Mouse (Mus musculus): Measurements from ENCODE around the gene Tomm6. TPM values are rescaled to one million over a fixed set of nuclear protein-coding genes. Genes with fewer than 3 reads are reported as not detected.

Gene Tomm6
- polyA plus RNA-seq, 1 experiment from 2014 or later, result 310 TPM

DNA sequence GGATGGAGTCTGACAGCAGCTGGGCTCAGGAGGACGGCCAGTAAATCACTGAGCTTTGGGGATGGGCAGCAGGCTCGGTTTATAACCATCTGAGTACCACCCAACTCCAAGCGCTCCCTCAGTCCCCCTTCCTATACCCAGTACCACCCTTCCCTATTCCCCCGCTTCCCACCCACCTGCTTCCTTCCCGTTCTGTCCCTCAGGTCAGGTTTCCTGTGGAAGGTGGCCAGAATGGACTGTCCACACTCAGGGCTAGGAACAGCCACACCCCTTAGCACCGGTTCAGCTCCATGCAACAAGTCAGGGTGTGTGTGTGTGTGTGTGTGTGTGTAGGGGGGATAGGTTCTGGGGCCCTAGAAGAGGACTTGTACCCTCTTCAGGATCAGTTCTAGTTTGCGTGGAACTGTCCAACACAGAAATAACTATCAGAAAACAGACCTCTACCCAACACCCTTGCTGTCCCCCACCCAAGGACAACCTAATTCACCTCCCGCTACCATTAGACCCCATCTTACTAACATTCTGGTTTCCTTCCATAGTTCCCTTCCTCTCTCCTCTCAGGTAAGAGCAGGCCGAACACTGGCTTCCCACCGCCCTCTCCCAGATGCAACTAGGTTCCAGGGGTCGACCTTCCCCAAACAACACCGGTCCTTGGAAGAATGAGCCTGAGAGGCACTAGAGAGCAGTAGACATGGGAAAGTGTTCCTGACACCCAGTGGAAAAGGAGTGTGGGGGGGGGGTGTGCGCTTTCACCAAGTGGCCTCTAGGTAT lies 5.7 kb upstream of the Tomm6 start:
- peaks cover 5% of the 10 kb centered on the region; the same call in 1 of the 2 replicates for H3K36me3 ChIP-seq
- peak overlapping the region; percentile 78 for H3K27ac ChIP-seq (replicated peaks)
- H3K4me3 ChIP-seq, result peak overlapping the region; percentile 71
- H3K4me2 ChIP-seq, result peak overlapping the region; percentile 79
- H3K27me3 ChIP-seq, result no peaks in the 10 kb centered on the region; the same call in 1 of the 2 replicates
- peaks cover 28% of the 10 kb centered on the region for H3K4me1 ChIP-seq (replicated peaks)
- H3K9ac ChIP-seq, result peak overlapping the region; percentile 87
- 32% methylated on average over 13 of the region's 13 CpGs for WGBS
- ATAC-seq (ENCODE audit: low read depth), result peak; percentile 12
- H3K9me3 ChIP-seq, result no peaks in the 10 kb centered on the region

DNA sequence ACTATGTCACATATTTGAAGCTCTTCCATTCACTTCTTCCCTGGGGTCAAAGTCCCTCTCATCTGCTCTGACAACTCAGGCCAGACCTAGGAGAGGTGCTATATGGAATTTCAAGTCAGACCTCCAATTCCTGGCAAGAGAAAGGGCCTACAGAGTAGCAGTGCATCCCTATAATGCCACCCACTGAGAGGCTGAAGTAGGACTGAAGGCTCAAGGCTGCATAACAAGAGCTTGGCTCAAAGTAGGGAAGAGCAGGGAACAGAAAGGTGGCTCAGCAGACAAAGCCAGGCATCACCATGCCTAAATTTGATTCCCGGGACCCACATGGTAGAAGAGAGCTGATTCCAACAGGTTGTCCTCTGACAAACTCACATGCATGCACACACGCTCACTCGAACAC lies 3.5 kb upstream of the Tomm6 start:
- H3K9ac ChIP-seq, result no peak overlapping the region
- H3K27me3 ChIP-seq, result no peaks in the 10 kb centered on the region; the same call in 1 of the 2 replicates
- H3K27ac ChIP-seq (replicated peaks), result no peak overlapping the region
- no peaks in the 10 kb centered on the region for H3K36me3 ChIP-seq
- H3K4me1 ChIP-seq (replicated peaks), result peaks cover 36% of the 10 kb centered on the region
- H3K9me3 ChIP-seq, result no peaks in the 10 kb centered on the region
- H3K4me2 ChIP-seq, result no peak overlapping the region
- 87% methylated on average over 3 of the region's 3 CpGs for WGBS
- no peak for ATAC-seq (ENCODE audit: low read depth)
- no peak overlapping the region for H3K4me3 ChIP-seq

DNA sequence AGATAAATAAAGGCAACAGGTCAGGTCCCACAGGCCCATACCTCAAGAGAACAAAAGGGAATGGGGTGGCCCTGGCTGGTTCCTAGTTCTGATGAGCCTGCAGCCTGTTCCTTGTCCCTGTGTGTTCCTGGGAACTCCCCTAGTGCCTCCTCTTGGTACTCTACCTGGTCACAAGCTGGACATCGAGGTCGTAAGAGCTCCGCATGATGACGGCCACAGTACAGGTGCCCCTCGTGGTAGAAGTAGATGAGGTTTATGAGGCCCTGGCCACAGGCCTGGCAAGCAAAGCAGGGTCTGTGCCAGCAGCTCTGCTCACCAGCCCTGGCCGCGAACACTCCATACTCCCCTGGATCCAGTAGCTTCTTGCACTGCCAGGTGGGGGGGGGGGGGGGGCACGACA lies 1.7 kb upstream of the Tomm6 start:
- no peak overlapping the region for H3K9ac ChIP-seq
- H3K9me3 ChIP-seq, result no peaks in the 10 kb centered on the region
- ATAC-seq (ENCODE audit: low read depth), result no peak
- H3K27ac ChIP-seq (replicated peaks), result no peak overlapping the region
- peaks cover 38% of the 10 kb centered on the region for H3K4me1 ChIP-seq (replicated peaks)
- peak overlapping the region; percentile 66 for H3K4me3 ChIP-seq
- peaks cover 11% of the 10 kb centered on the region; the same call in 1 of the 2 replicates for H3K36me3 ChIP-seq
- peak overlapping the region; percentile 96 for H3K4me2 ChIP-seq
- 85% methylated on average over 7 of the region's 8 CpGs for WGBS
- no peaks in the 10 kb centered on the region; the same call in 1 of the 2 replicates for H3K27me3 ChIP-seq

DNA sequence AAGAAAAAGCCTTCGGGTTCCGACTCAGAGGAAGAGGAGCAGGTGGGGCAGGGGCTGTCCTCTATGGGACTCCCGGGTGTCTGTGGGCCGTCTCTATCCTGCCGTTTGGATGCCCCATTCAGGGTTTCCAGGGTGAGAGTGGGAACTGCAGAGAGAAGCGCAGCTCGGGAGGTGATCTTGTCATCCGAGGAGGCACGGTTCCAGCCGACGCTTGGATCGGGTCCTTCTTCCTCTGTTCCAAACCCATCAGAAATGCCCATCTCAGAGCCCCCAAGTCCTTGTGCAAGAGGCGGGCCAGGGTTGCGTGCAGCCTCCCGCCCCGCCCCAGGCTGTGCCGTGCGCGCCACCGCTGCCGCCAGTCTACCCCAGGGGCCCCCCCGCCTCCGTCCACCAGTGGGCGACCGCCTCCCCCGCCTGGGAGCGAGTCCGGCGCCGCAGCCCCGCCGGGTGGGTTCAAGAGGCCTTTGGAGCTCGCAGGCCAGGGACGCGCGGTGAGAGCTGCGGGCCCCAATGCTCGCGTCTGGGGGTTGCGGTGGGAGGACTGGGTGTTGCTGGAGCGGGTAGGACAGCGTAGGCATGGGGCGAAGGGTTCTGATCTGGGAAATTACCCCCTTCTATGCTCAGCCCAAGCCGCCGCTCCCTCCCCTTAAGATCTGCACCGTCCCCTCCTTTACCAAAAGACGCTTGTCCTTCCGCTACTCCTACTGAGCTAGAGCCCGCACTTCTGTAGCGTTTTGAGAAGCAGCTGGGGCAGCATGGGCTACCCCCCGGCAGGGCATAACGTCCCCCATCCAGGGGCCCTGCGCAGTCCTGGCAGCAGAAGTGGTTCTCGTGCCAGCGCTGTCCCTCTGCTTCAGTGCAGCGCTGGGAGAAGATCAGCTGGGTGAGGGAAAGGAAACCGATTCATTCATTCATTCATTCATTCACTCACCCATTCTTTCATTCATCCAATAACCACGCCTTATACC lies 706 bp upstream of the Tomm6 start, which contains the start of gene Frs3:
Frs3 (plus strand) TSS at position 423 of the 968 bp plus-strand sequence.
- H3K27ac ChIP-seq (replicated peaks), result peak within 1 kb of the TSS; percentile 91
- peak within 1 kb of the TSS; percentile 95 for H3K9ac ChIP-seq
- ATAC-seq (ENCODE audit: low read depth), result peak; percentile 73
- peak within 1 kb of the TSS; percentile 66 for H3K4me3 ChIP-seq
- H3K4me1 ChIP-seq (replicated peaks), result peaks cover 32% of the 10 kb centered on the region
- no peaks in the 10 kb centered on the region; the same call in 1 of the 2 replicates for H3K27me3 ChIP-seq
- H3K36me3 ChIP-seq, result peaks cover 21% of the 10 kb centered on the region
- H3K9me3 ChIP-seq, result no peaks in the 10 kb centered on the region
- H3K4me2 ChIP-seq, result peak within 1 kb of the TSS; percentile 96
- 1% methylated on average over 54 of the region's 58 CpGs for WGBS

DNA sequence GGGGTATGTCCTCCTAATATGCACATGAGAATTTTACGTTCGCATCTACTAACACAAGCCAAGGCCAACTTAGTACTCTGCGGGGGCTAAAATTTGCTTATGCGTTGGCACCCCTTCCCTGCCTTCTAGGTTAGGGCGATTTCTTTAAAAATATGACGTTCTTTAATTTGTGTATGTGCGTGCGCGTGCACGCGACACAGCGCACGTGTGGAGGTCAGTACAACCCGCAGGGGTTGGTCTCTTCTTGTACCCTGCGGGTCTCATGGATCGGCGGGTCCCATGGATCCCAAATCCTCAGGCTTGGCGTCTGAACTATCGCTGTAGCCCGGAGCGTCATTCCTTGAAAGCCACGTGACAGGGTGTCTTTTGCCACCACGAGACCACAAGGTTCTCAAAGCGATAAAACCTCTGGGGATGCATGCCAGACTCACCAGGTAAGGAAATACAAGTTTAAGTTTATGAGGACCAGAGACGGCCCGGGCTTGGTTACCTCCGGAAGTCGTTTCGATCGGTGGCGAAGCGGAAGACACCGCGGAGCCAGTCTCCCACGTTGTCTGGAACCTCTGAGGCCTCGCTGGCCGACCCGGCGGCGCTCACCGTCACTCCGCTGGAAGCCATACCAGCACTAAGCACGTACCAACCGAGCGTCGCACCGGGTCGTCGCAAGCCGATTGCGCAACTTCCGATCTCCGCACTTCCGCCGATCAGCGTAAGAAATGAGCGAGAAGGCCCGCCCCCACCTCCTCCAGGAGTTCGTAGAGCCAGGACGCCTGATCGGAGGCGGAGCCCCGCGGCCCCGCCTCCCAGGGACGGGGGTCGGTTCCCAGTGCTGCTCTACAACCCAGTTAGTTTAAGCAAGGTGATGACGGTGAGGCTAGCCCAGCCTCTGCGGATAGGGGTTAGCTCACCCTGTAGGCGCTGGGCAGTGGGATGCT lies 510 bp downstream of the Tomm6 start:
- H3K4me1 ChIP-seq (replicated peaks), result peaks cover 25% of the 10 kb centered on the region
- WGBS, result 1% methylated on average over 70 of the region's 70 CpGs
- H3K4me3 ChIP-seq, result peak overlapping the region; percentile 66
- ATAC-seq (ENCODE audit: low read depth), result peak; percentile 90
- H3K9ac ChIP-seq, result peak overlapping the region; percentile 95
- no peaks in the 10 kb centered on the region for H3K27me3 ChIP-seq
- H3K9me3 ChIP-seq, result no peaks in the 10 kb centered on the region
- peak overlapping the region; percentile 91 for H3K27ac ChIP-seq (replicated peaks)
- peaks cover 32% of the 10 kb centered on the region for H3K36me3 ChIP-seq
- H3K4me2 ChIP-seq, result peak overlapping the region; percentile 96

DNA sequence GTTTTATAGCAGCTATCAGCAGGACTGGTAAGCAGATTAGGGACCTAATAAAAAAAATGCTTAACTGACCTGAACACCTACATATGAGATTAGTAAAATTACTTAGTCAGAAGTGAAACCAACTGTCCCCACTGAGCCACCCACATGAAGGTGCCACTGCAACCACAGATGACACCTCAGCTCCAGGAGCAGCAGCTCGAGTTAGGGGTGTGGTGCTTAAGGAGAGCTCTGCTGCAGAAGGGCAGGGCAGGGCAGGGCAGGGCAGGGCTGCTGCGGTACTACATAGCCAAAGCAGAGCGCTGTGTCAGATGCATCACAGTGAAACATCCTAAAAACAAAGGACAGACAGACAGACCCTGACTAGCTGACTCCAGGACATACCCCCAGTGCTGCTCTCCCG lies 5.3 kb downstream of the Tomm6 start:
- no peak overlapping the region for H3K4me3 ChIP-seq
- no peaks in the 10 kb centered on the region for H3K27me3 ChIP-seq
- H3K27ac ChIP-seq (replicated peaks), result no peak overlapping the region
- no peak overlapping the region for H3K4me2 ChIP-seq
- H3K9ac ChIP-seq, result no peak overlapping the region
- WGBS, result 86% methylated on average over 4 of the region's 4 CpGs
- H3K36me3 ChIP-seq, result peaks cover 77% of the 10 kb centered on the region
- H3K4me1 ChIP-seq (replicated peaks), result peaks cover 16% of the 10 kb centered on the region
- no peaks in the 10 kb centered on the region for H3K9me3 ChIP-seq
- no peak for ATAC-seq (ENCODE audit: low read depth)

DNA sequence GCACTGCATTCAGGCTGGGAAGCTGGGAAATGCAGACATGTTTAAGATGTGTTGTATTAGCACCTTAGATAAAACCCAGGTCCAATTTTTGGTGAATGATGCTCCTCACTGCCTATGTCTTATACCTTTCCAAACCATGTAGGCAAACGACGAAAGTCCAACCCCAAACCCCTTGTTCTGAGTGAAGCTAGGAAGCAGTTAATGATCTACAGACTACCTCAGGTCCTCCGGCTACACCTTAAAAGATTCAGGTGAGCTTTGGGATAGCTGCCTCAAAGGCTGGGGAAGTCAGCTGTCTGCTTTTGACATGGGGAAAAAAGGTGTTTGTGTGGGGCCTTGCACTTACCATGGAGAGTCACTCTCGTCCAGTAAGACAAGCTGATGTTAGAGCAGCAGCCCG lies 9.5 kb downstream of the Tomm6 start:
- H3K27me3 ChIP-seq, result no peaks in the 10 kb centered on the region
- peaks cover 77% of the 10 kb centered on the region for H3K36me3 ChIP-seq
- no peak for ATAC-seq (ENCODE audit: low read depth)
- 0 out of 2 replicates have a peak, but pooled peaks cover 4% of the 10 kb centered on the region for H3K4me1 ChIP-seq (replicated peaks)
- no peak overlapping the region for H3K4me2 ChIP-seq
- 88% methylated on average over 5 of the region's 5 CpGs for WGBS
- H3K27ac ChIP-seq (replicated peaks), result no peak overlapping the region
- H3K4me3 ChIP-seq, result no peak overlapping the region
- no peak overlapping the region for H3K9ac ChIP-seq
- no peaks in the 10 kb centered on the region for H3K9me3 ChIP-seq

DNA sequence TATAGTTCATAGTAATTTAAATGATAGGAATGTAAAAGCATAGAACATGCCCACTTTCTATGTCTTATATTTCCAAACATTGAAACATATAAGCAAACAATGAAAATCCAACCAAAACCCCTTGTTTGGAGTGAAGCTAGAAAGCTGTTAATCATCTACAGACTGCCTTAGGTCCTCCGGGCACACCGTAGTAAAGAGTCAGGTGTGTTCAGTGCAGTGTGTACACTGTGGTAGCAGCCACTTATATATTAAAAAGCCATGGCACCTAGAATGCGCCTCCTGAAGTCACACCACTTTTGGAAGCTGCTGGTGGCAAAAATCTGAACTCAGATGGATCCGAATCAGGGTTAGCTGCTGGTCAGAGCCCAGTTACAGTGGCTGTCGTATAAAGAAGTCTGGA lies 9.9 kb downstream of the Tomm6 start:
- H3K27me3 ChIP-seq, result no peaks in the 10 kb centered on the region
- H3K4me2 ChIP-seq, result no peak overlapping the region
- peaks cover 74% of the 10 kb centered on the region for H3K36me3 ChIP-seq
- no peak overlapping the region for H3K9ac ChIP-seq
- no peaks in the 10 kb centered on the region for H3K9me3 ChIP-seq
- H3K27ac ChIP-seq (replicated peaks), result no peak overlapping the region
- H3K4me1 ChIP-seq (replicated peaks), result peaks cover 5% of the 10 kb centered on the region; the same call in 1 of the 2 replicates
- no peak overlapping the region for H3K4me3 ChIP-seq
- no peak for ATAC-seq (ENCODE audit: low read depth)
- WGBS, result 92% methylated on average over 5 of the region's 5 CpGs

DNA sequence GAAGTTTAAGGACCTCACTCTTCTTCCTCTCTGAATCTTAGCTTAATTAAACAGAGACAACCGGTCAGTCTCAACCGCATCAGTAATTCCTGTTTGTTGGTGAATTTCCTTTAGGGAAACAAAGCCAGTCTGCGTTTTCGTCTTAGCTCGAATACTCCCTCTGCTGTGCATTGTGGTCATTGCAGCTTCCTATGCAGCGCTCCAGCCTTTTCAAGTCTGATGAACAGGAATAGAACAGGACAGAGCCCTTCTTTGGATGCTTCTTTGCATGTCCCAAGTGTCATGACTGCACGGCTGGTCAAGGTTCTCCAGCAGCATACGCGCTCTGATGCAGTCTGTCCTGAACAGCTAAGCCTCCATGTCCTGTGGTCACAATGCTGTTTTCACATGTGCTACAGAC lies 11.6 kb downstream of the Tomm6 start:
- no peak for ATAC-seq (ENCODE audit: low read depth)
- Histone ChIP-seq H3K4me1 (replicated peaks) (peaks cover 19% of the 10 kb centered on the region), H3K36me3 (peaks cover 61% of the 10 kb centered on the region), H3K4me2 (no peak overlapping the region), H3K27ac (replicated peaks) (peak overlapping the region; percentile 33; the same call in 1 of the 2 replicates), H3K4me3 (no peak overlapping the region), H3K27me3 (no peaks in the 10 kb centered on the region), H3K9ac (no peak overlapping the region), H3K9me3 (no peaks in the 10 kb centered on the region)
- WGBS, result 23% methylated on average over 9 of the region's 9 CpGs

DNA sequence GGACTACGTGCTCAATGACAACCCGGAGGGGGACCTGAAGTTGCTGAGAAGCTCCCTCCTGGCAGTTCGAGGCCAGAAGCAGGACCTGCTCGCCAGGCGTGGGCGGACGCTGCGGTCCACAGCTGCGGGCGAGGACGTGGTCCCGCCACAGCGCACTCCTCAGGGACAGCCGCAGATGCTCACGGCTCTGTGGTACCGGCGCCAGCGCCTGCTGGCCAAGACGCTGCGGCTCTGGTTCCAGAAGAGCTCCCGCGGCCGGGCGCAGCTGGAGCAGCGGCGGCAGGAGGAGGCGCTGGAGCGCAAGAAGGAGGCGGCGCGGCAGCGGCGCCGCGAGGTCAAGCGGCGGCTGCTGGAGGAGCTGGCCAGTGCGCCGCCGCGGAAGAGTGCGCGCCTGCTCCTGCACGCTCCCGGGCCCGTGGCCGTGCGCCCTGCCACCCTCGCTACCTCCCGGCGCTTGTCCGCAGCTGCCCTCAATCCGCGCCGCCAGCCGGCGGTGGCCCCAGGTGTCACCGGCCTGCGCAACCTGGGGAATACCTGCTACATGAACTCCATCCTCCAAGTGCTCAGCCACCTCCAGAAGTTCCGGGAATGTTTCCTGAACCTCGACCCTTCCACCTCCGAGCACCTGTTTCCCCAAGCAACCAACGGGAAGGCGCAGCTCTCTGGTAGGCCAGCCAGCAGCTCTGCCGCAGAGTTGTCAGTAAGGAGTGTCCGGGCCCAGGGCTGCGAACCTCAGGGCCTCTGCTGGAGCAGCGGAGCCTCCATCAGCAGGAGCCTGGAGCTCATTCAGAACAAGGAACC lies 15.7 kb downstream of the Tomm6 start:
- peaks cover 24% of the 10 kb centered on the region for H3K36me3 ChIP-seq
- WGBS, result 3% methylated on average over 63 of the region's 68 CpGs
- peak overlapping the region; percentile 42; the same call in 1 of the 2 replicates for H3K27ac ChIP-seq (replicated peaks)

More for the DNA sequence above, 15.7 kb downstream of the Tomm6 start:
- Histone ChIP-seq H3K9ac (peak overlapping the region; percentile 66), H3K27me3 (0 out of 2 replicates have a peak, but pooled peaks cover 5% of the 10 kb centered on the region), H3K4me1 (replicated peaks) (peaks cover 25% of the 10 kb centered on the region), H3K4me3 (peak overlapping the region; percentile 39), H3K4me2 (peak overlapping the region; percentile 77), H3K9me3 (no peaks in the 10 kb centered on the region)
- ATAC-seq (ENCODE audit: low read depth), result peak; percentile 46; the same call in 1 of the 2 replicates
